Mouse (Mus musculus) cerebellum, adult 2 months (tissue): ENCODE measurements at regions not wholly inside any gene's neighbourhood (a gene's known extent, or its start where the extent isn't known, plus 50 kb on each side); places are given as distances from the start of the nearest gene placed in this dataset.

Experiments used
- CTCF ChIP-seq: fragments of 200-500 bp; IDR thresholded peaks from 2 replicates; pipeline ENCODE4 v1.5.1; 2011; ENCODE audit warnings: low read depth, mild to moderate bottlenecking, control low read depth, low read length, moderate library complexity, borderline replicate concordance; ENCODE audit not compliant: insufficient read depth
- POLR2A ChIP-seq: fragments of 200-500 bp; IDR thresholded peaks from 2 replicates; pipeline ENCODE4 v1.6.1; 2011; ENCODE audit warnings: low read length, control low read depth, borderline replicate concordance; ENCODE audit not compliant: insufficient read depth

DNA sequence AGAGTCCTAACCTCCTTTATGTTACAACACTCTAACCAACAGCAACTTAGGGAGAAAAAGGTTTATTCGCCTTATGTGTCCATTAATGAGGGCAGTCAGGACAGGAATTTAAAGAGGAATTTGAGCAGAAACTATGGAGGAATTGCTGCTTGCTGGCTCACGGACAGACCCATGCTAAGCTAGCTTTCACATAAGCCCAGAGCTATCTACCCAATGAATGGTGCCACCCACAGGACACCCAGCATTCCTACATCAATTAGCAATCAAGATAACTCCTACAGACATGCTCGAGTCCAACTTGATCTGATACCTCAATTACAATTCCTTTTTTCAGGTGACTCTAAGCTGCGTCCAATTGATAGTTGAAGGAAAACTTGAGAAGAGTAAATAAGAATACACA lies 1021.2 kb upstream of the Gm7489 start:
- TF ChIP-seq CTCF: no peak
- no peak for TF ChIP-seq POLR2A
